Mouse (Mus musculus) urinary bladder, postnatal 36 days (tissue): ENCODE results near the gene Rcan3.
A peak's percentile ranks its signal among the peaks of the same experiment; 100 is the strongest.

ENCODE experiments used
- DNase-seq, 2 experiments: peaks; one replicate each; pipeline ENCODE4 v3.0.0; 2022; ENCODE audit warnings: low spot score in 2 of 2, mixed read lengths in 1 of 2

Rcan3 gene

DNA sequence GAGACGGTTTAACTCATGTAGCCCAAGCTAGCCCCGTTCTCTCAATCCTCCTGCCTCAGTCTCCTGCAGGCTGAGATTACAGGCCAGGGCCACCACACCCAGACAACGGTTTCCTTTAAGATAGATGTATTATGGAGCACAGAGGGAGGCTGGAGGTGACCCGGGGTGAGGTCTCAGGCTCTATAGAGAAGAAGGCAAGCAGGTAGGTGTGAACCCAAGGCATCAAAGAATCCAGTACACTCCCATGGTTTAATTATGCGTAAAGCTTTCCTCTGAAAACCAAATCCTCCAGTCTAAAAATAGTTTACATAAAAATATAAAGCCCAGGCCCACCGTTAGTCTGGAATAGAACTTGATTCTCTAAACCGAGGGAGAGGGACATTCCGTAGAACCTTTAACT, 20.2 kb downstream of the Rcan3 start:
- no peak for DNase-seq

DNA sequence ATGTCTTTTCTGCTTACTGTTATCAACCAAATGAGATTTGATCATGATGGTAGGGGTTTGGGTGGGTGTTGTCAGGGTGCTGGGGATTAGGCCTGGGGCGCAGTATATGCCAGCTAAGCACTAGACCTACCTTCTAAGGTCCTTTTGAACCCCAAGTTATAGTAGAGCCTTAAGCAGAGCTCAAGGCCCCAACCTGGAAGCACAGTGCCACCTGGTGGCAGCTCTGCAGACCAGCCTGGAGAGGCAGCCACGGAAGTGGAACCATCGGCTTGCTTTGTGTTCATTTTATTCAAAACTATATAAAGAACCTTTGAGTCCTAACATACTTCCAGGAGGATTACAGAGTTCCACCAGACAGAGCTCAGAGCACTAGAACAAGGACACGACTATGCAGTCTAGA, 22.0 kb downstream of the Rcan3 start:
- DNase-seq: peak; percentile 17 to 42

DNA sequence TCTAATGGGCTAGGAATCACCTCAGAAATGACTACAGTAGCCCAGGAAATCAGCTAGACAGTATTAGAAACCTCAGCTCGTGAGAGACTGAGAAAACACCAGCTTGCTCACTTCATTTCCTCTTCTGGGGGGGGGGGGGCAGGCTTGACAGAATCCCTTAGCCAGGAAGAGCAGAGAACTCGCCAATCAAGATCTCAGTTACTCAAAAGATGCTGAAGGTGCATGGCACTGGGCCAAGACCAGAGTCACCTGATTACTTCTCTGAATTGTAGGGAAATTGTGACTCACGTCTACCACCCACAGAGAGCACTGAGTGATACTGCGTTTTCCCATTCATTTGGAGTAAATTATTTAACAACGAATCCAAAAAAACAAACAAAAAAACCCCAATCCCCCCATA, 27.5 kb downstream of the Rcan3 start:
- peak; percentile 41 to 67 for DNase-seq

DNA sequence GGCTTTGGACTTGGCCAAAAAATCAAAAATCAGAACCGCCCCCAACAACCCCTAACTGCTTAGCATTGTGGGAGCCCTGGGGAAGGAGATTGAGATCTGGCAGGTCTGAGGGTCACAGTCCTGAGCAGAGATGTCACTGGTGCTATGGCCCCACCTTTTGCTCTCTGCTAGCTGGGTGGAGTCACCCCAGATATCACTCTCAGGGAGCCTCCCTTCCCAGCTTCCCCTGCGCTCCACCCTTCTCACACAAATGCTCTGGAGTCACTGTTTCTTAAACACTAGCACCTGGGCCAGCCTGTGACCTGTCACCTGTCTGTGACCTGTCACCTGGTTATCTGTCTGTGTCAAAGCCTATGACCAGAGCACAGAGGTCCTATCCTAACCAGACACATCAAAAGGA, 28.7 kb downstream of the Rcan3 start:
- DNase-seq: no peak

DNA sequence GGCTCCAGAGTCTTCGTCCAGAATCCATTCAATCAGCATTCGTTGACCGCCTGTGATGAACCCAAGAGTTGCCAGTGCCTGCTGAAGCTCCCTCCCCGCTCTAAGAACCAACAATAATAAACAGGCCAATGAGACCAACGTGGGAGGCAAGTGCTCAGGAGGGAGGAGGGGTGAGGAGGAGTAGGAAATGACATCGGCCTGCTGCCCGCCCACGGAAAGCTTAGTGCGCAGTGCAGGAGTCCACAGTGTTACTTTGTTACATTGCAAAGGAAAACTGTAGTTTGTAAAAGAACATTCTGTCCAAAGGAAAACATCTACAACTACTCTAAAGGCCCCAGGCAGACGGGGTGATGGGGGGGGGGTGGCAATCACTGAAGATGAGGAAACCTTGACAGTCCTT, 29.6 kb downstream of the Rcan3 start:
- DNase-seq: no peak

DNA sequence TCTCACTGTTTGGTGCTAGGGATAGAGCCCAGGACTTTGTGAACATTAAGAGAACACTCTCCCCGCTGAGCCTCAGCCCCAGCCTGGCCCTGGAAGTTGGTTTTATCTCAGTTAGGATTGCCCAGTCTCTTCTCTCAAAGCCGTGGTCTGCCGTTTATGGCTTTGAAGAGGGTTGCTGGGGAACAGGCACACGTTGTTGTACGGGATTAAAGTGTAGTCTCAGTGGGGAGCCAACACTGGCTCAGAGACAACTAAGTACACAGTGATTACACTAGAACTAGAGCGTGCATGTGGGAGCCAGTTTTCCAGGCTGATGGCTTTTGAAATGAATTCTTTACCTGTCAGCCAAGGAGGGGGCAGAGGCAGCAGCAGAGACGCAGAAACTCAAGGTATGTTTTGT, 31.8 kb downstream of the Rcan3 start:
- no peak for DNase-seq

DNA sequence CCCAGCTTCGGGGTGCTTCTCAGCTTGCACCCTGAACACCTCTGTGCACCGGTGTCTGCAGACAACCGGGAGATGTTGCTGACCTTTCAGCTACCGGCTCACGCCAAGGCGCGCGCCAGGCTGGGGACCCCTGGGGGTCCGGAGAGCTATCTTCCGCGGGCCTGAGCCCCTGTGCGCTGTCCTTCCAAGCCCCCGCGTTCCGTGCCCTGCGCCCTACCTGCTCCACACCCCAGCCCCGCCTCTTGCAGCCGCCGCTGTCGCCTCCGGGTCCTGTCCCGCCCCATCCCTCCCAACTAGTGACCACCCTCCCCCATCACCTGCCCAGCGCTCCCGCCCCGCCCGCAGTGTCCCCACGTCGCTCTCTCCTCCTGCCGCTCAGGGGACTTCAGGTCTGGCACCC, 35.7 kb downstream of the Rcan3 start, which contains the start of gene Ncmap:
TSS of gene Ncmap (minus strand) at position 237 of the 400 bp plus-strand sequence.
- DNase-seq: peak in 1 of 2 experiments; percentile 2

DNA sequence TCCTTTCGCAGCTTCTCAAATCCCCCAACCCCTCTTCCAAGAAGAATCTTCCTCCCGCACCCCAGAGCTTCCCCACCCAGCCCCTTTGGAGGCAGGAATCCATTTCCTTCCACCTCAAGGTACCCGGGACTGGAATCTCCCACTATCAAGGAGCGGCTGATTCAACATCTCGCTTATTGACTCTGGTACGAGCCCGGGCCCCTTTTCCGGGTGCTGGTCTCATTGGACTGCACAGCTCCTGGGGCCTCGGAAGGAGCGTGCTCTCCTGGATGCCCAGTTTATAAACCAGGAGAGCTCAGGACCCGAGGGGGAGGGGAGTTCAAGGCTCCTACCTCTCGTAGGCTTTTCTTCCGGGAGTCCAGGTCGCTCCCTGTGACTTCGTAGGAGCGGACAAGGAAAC, 36.1 kb downstream of the Rcan3 start:
- no peak for DNase-seq

DNA sequence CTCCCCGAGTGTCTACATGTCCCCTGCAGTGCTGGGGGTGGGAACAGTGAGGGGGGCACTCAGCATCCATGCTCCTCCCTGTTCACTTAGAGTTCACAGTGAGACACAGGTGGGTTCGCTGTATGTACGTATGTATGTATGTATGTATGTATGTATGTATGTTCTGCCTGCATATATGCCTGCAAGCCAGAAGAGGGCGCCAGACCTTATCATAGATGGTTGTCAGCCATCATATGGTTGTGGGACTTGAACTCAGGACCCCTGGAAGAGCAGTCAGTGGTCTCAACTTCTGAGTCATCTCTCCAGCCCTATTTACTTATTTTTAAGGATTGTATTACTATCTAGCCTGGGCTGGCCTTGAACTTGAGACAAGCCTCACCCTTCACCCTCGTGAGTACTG, 37.4 kb downstream of the Rcan3 start:
- DNase-seq: no peak

DNA sequence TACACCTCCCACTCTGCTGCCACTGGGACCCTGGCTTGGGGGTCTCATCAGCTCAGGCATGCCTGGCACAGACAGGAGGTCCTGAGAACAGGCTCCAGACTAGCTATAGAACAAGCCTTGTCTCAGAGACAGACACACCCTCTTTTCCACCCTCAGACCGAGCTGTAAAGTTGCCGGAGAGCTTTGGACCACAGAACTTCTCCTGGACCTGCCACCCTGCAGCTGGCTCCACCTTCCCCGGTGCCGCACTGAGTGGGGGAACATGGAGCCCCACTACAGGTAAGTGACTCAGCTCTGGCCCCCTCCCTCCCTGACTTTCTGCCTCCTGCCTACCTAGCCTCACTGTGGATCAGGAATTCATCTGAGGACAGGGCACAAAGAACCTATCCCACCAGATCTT, 38.3 kb downstream of the Rcan3 start:
- DNase-seq: no peak

DNA sequence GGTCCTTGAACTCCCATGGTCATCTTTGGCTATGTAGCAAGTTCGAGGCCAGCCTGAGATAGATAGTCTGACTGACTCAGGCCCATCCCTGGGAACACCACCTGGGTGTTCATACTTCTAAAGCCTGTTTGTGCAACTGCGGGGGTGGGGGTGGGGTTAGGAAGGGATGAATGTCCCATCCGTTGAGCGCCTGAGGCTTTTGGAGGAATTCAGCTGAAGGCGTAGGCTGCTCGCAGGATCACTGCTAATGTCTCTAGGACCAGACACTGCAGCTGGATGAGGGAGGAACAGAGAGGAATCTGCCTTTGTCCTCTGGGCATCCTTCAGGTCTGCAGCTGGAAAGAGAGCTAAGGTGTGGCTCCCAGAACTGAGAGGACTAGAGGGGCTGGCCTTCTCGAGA, 39.0 kb downstream of the Rcan3 start:
- DNase-seq: no peak

DNA sequence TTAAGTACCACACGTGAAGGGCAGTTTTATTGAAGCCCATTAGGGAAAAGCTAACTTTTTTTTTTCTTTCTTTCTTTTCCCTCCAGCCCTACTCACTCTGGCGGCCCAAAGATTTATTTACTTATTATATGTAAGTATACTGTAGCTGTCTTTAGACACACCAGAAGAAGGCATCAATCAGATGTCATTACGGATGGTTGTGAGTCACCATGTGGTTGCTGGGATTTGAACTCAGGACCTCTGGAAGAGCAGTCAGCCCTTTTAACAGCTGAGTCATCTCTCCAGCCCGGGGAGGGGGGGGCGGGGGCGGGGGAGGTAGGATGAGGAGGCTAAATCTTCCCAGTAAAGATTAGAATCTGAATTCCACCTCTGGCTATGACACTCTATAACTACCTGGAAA, 40.3 kb downstream of the Rcan3 start:
- no peak for DNase-seq

DNA sequence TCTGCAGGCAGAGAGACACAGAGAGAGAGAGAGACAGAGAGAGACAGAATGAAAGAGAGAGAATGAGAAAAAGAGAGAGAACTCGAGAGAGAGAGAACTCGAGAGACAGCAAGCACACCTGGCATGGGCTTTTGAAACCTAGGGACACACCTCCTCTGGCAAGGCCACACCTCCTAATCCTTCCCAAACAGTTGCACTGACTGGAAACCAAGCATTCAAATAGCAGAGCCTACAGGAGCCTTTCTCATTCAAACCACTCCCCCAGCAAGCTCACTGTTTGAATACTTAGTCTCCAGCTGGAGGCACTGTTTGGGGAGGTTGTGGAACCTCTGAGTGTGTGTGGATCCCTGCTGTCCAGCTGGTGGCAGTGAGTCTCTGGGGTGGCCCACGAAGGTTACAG, 40.9 kb downstream of the Rcan3 start:
- no peak for DNase-seq

DNA sequence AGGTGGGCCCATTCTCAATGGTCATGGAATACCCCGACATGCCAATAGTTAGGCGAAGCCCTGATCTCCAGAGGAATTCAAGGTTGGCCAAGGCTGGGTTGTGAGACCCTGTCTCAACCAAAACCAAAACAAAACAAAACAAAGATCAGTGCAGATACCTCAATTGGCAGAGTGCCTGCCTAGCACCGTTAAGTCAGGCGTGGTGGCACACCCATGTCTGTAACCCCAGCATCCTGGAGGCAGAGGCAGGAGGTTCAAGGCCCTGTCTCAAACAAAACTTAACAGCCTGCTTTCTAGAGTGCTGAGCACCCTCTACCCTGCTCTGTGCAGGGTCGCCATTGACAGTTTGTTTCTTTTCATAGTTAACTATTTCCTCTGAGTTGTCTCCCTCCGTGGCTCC, 42.6 kb downstream of the Rcan3 start:
- no peak for DNase-seq

DNA sequence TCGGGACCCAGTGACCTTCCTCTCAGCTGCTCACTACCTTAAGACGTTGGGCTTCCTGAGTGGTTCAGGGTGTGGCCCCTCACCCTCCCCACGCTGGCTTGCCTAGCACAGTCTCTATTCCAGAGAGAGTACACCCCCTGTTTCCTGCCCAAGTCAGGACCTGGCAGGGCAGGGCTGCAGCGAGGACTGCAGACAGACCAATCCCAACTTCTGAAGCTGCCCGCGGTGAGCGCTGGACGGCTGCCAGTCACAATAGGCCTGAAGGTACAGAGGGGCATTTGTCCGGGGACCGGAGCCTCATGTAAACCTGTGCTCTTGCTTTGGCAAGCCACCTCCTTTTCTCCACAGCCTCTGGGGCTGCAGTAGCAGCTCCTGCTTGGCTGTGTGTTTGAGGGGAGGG, 48.0 kb downstream of the Rcan3 start:
- DNase-seq: no peak

DNA sequence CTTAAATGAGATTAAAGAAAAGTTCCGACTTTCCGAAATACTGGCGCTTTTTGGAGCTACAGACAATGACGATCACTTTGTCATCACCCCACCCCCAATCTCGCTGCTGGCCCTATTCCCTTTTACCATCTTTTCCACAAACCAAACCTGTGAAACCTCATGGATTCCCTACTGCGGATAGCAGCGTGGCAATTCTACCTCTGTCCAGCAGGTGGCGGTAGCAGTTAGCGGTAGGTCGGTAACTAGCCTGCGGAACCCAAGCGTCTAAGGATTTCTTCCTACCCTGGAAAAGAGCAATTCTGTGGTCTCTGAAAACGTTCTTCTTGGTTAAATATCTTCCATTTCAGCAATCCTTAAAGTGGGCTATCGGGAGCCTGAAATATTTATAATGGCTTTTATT, 51.3 kb downstream of the Rcan3 start:
- peak; percentile 35 to 63 for DNase-seq

DNA sequence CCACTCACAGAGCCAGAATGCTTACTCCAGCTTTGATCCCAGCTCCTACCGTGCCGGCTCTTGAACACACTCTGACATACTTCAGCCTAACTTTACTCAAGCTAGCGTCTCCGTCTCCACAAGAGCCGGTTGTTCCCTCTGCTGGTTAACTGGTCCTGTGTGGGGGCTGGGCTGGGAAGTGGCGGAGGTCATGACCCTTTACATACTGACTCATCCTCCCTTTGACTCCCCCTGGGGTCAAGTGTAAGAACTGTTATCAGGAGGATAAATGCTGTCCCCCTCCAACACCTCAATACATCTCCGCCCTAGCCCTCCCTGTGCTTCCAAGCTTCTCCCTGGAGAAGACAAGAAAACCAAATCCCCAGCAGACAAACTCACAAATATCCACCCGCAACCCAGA, 52.3 kb downstream of the Rcan3 start:
- DNase-seq: no peak

DNA sequence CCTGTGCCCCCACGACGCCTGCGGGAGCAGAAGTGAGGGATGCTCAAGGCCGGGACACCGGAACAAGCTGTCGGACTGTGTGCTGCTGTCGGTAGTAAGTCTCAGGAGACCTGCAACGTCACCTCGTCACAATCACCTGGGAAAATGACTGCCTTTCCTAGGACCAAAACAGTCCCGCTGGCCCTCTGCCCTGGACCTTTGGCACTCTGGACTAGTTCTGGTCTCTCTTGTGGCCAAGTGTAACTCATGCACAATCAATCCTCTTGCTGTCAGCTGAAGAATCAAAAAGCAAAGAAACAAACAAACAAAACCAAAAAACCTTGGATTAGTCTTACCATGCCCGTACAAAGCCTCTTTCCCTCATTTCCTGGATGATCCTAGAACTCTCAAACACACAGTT, 56.4 kb downstream of the Rcan3 start:
- DNase-seq: no peak

DNA sequence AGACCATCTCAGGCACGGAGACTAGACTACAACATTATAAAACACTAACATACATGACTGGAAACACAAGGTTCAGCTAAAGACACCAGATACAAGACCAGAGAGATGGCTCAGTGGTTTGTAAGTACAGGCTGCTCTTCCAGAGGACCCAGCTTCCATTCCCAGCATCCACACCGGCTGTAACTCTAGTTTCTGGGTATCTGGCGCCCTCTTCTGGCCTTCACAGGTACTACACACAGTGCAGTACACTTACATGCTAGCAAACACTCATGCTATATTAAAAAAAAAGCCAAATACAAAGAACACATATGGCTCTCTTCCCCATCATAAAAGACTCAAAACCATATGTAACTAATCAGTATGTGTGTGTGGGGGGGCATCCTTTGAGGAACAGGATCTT, 58.2 kb downstream of the Rcan3 start:
- DNase-seq: no peak

DNA sequence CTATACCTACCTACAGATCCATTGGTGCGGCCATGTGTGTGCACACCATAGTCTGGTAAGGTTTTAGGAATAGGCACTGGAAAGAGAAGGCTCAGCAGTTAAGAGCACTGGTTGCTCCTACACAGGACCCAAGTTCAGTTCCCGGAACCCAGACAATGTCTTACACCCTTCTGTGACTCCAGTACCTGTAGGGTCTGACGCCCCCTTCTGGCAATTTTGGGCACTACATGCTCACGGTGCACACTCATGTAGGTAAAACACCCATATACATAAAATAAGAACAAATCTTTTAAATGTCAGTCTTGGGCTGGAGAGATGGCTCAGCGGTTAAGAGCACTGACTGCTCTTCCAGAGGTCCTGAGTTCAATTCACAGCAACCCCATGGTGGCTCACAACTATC, 60.4 kb downstream of the Rcan3 start:
- DNase-seq: no peak

DNA sequence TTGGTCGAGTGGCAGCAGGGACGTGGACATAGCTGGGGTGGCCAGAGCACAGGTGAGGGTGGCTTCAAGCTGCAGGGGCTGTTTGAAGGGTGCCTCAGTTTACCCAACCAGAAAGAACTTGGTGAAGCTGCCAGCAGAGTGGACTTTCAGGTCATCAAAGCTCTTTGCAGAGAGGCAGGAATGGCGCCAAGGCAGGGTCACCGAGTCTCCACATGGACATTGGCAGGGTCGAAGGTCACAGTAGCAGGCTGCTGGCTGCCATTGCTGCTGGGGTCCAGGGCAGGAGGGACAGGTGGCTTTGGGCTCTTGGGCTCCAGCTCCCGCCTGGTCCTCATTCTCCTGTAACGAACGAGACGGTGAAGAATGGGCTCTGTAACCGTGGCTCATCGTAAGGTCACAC, 63.3 kb downstream of the Rcan3 start:
- no peak for DNase-seq

DNA sequence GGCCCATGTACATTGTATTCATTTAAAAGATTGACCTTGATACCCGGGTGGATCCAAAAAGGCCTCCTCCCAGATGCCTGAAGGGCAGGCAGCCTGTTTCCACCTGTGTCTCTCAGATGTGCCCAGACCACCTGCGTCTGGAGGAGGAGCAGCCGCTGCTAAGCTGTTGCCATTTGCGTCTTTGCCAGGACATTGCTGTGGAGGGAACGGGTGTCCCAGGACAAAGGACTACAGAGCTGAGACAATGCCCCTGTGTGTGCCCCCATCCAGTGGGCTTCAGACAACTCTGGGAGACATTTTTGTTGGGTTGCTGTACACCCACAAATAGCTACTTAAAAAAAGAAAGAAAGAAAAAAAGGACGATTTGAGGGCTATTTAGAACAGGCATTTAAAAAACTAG, 70.8 kb downstream of the Rcan3 start:
- no peak for DNase-seq
